Mouse (Mus musculus) limb, embryonic 15.5 days (tissue): ENCODE data around the gene Cep112. TPM values are rescaled to one million over a fixed set of nuclear protein-coding genes. Genes with fewer than 3 reads are reported as not detected.

Experiments used
- ATAC-seq: fragments of 200-750 bp; cut with Nextera tagmentation; 2 replicates; pipeline ENCODE4 v1.8.0; 2017; ENCODE audit warnings: low read depth, moderate TSS enrichment; ENCODE audit not compliant: insufficient number of reproducible peaks, low FRiP score, low TSS enrichment
- H3K27ac ChIP-seq: fragments of 300-500 bp; sonication (generic); 2 replicates; pipeline ENCODE4 v1.5.1; 2015; ENCODE audit warnings: moderate library complexity, mild to moderate bottlenecking, inconsistent platforms
- H3K27me3 ChIP-seq: fragments of 300-500 bp; sonication (generic); 2 replicates; pipeline ENCODE4 v1.6.1; 2015; ENCODE audit warnings: inconsistent platforms
- H3K36me3 ChIP-seq: fragments of 300-500 bp; sonication (generic); 2 replicates; pipeline ENCODE4 v1.6.1; 2015; ENCODE audit warnings: inconsistent platforms
- H3K4me1 ChIP-seq: fragments of 300-500 bp; sonication (generic); 2 replicates; pipeline ENCODE4 v1.6.1; 2015; ENCODE audit warnings: inconsistent platforms
- H3K4me2 ChIP-seq: fragments of 300-500 bp; sonication (generic); 2 replicates; pipeline ENCODE4 v1.6.1; 2015; ENCODE audit warnings: mild to moderate bottlenecking, inconsistent platforms
- H3K4me3 ChIP-seq: fragments of 300-500 bp; sonication (generic); 2 replicates; pipeline ENCODE4 v1.5.1; 2015; ENCODE audit warnings: mild to moderate bottlenecking, inconsistent platforms
- H3K9ac ChIP-seq: fragments of 300-500 bp; sonication (generic); 2 replicates; pipeline ENCODE4 v1.6.1; 2015; ENCODE audit warnings: inconsistent platforms
- H3K9me3 ChIP-seq: fragments of 300-500 bp; sonication (generic); 2 replicates; pipeline ENCODE4 v1.6.1; 2016; ENCODE audit warnings: inconsistent platforms
- WGBS: fragments of 180-500 bp; shearing (Covaris S2); methylation state at CpG from one replicate; pipeline ENCODE4 v1.1.7; 2015; 5-methylcytosine and 5-hydroxymethylcytosine counted together
- polyA plus RNA-seq: library from polyadenylated mRNA; unstranded; fragments of >200 nt; fragmentation: Nextera tagmentation; extraction: Ambion mirVana; gene quantifications from 2 replicates; pipeline ENCODE4 v1.2.1, GENCODE M21; 2015

Gene Cep112
- polyA plus RNA-seq, 1 experiment from 2014 or later, result 15.0 TPM

DNA sequence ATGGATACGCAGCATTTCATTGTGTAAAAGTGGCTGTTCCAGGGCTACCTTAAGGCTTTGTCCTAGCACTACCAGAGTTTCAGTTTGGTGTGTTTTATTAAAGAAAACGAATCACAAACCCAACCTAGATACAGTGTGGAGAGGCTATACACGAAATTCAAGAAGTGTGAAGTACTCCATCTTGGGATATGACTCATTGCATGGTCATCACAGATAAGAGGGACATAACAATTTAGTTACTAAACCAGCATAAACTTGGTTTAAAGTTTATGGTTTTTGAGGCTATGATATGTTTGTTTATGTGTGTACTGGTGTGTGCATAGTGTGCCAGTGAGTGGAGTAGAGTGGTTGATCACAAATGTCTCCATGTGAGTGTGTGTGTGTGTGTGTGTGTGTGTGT lies 34.6 kb downstream of the Cep112 start:
- no peak overlapping the region for H3K4me3 ChIP-seq
- no peaks in the 10 kb centered on the region for H3K9me3 ChIP-seq
- H3K27me3 ChIP-seq, result no peaks in the 10 kb centered on the region
- H3K9ac ChIP-seq, result no peak overlapping the region
- H3K4me1 ChIP-seq, result no peaks in the 10 kb centered on the region
- 0 out of 2 replicates have a peak, but pooled peaks cover 3% of the 10 kb centered on the region for H3K36me3 ChIP-seq
- H3K27ac ChIP-seq, result no peak overlapping the region
- ATAC-seq, result no peak
- H3K4me2 ChIP-seq, result no peak overlapping the region
- 90% methylated on average over 3 of the region's 3 CpGs for WGBS

DNA sequence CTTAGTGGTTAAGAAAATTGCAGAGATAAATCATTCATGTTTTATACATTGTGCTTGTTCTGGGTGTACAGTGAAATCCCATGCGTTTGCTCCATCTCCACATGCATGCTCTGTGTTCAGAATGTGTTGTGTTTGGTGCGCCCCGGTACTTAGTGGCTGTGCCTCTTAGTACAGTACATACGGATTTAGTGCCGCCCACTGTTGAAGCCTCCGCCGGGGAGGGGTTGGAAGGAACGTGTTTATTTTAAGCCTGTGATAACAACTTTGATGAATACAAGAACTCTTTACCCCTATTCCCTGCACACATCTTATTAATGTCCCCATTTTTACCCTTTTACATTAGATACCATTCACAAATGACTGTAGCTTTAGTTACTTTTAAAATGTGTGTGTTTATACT lies 39.1 kb downstream of the Cep112 start:
- Histone ChIP-seq H3K9ac (no peak overlapping the region), H3K4me2 (no peak overlapping the region), H3K4me1 (no peaks in the 10 kb centered on the region), H3K4me3 (no peak overlapping the region), H3K27ac (no peak overlapping the region), H3K27me3 (no peaks in the 10 kb centered on the region), H3K9me3 (no peaks in the 10 kb centered on the region), H3K36me3 (0 out of 2 replicates have a peak, but pooled peaks cover 3% of the 10 kb centered on the region)
- WGBS, result 74% methylated on average over 8 of the region's 8 CpGs
- no peak for ATAC-seq

DNA sequence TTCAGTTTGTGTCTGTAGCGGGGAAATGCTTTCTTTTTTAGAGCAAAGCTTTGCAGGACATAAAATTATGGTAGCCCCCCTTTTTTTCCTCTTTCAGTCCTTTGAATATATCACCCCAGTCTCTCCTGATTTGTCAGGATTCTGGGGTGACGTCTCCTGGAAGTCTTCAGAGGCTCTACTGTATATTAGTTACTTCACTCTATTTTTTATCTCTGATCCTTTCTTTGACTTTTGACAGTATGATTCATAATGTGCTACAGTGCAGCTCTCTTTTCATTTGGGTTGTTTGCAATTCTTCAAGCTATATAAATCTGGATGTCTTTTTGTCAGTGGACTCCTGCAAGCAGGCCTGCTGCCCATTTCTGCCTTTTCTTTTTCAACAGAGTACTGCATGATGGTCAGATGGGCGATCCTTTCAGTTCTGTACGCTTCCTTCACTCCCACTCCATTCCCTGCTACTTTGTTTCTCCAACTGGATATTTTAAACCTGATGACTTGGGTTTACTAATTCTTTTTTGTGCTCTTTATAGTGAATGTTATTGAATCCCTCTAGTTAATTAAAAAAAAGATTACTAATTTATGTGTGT lies 39.8 kb downstream of the Cep112 start:
- WGBS, result 84% methylated on average over 4 of the region's 4 CpGs
- Histone ChIP-seq H3K27ac (no peak overlapping the region), H3K9me3 (no peaks in the 10 kb centered on the region), H3K36me3 (0 out of 2 replicates have a peak, but pooled peaks cover 3% of the 10 kb centered on the region), H3K4me3 (no peak overlapping the region), H3K4me2 (no peak overlapping the region), H3K9ac (no peak overlapping the region), H3K27me3 (no peaks in the 10 kb centered on the region), H3K4me1 (no peaks in the 10 kb centered on the region)
- no peak for ATAC-seq

DNA sequence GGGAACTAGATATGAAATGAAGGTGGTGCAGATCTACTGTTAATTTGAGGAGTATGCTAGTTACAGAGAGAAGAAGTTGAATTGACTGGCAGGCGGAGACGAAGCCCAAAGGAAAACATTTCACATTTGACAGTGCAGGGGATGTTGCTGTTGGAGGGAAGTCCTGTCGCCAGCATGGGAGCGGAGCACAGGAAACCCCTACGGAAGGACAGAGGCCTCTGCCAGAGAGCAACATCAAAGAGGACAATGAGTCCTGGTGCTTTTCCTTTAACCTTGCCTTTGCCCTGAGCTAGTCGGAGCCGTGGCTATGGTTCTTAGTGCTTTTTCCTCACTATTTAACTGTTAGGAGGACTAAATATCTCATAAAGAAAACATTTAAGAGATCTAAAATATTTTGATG lies 50.7 kb downstream of the Cep112 start:
- H3K4me3 ChIP-seq, result no peak overlapping the region
- H3K9ac ChIP-seq, result no peak overlapping the region
- no peak overlapping the region for H3K27ac ChIP-seq
- no peak overlapping the region for H3K4me2 ChIP-seq
- no peaks in the 10 kb centered on the region for H3K9me3 ChIP-seq
- no peaks in the 10 kb centered on the region for H3K4me1 ChIP-seq
- WGBS, result 59% methylated on average over 7 of the region's 7 CpGs
- H3K36me3 ChIP-seq, result 0 out of 2 replicates have a peak, but pooled peaks cover 5% of the 10 kb centered on the region
- ATAC-seq, result no peak
- H3K27me3 ChIP-seq, result no peaks in the 10 kb centered on the region

DNA sequence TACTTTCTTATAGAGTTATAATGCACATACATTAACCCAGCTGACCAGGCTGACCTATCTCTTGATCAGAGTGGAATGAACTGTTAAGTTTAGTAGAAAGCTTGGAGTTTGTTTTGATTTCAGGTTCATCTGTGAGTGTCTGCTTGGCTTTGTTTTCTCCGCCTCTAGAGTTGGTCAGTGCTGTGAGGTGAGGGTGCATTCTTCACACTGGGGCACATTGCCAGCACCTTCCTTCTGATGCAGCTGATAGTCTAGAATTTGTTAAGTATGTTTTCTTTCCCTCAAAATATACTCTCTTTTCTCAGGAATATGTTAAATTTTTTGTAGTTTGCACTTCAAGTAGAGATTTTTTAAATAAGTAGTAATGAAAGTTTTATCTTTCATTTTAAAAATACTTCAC lies 51.2 kb downstream of the Cep112 start:
- H3K36me3 ChIP-seq, result 0 out of 2 replicates have a peak, but pooled peaks cover 5% of the 10 kb centered on the region
- WGBS, result 90% methylated on average over 1 of the region's 1 CpGs
- H3K27ac ChIP-seq, result no peak overlapping the region
- H3K9me3 ChIP-seq, result no peaks in the 10 kb centered on the region
- H3K9ac ChIP-seq, result no peak overlapping the region
- H3K4me3 ChIP-seq, result no peak overlapping the region
- H3K27me3 ChIP-seq, result no peaks in the 10 kb centered on the region
- no peaks in the 10 kb centered on the region for H3K4me1 ChIP-seq
- no peak for ATAC-seq
- H3K4me2 ChIP-seq, result no peak overlapping the region

DNA sequence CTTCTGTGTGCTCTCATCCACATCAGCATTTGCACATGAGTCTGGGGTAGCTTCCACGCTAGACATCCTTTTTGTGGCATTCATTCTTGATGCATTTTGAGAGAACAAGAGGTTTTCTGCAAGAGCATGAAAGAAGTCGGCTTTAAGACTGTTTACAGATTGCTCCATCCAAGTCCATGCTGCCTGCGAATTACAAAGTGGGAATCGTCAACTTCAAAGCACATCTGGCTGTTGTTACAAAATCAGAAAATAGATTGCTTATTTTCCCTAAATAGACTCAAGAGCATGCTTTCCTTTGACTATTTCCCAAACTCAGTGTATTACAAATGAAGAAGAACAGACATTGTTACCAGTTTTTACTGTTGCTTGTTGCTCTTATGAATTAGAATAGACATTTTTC lies 59.0 kb downstream of the Cep112 start:
- no peaks in the 10 kb centered on the region for H3K27me3 ChIP-seq
- H3K4me3 ChIP-seq, result no peak overlapping the region
- no peaks in the 10 kb centered on the region for H3K36me3 ChIP-seq
- no peak overlapping the region for H3K9ac ChIP-seq
- H3K4me1 ChIP-seq, result no peaks in the 10 kb centered on the region
- 40% methylated on average over 4 of the region's 4 CpGs for WGBS
- no peak for ATAC-seq
- no peak overlapping the region for H3K27ac ChIP-seq
- no peaks in the 10 kb centered on the region for H3K9me3 ChIP-seq
- no peak overlapping the region for H3K4me2 ChIP-seq

DNA sequence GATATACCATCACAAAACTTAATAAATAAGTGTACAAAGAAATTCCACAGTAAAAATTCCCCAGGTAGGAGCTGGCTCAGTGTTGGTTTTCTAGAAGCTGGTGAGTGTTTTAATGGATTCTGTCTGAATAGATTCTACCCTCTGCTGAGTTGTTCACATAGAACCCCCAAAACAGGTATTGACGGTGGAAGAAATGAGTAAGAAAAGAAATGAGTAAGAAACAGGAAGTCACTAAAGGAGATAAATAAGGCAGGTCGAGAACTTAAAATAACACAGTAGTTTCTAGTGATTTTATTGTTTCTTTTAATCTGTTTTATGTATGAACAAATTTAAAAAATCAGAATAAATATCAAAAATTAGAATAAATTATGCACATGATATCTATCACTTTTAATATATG lies 63.3 kb downstream of the Cep112 start:
- H3K4me3 ChIP-seq, result no peak overlapping the region
- H3K27ac ChIP-seq, result no peak overlapping the region
- no peaks in the 10 kb centered on the region for H3K27me3 ChIP-seq
- H3K4me2 ChIP-seq, result no peak overlapping the region
- no peaks in the 10 kb centered on the region for H3K4me1 ChIP-seq
- WGBS, result 74% methylated on average over 2 of the region's 2 CpGs
- no peaks in the 10 kb centered on the region for H3K9me3 ChIP-seq
- H3K36me3 ChIP-seq, result no peaks in the 10 kb centered on the region
- no peak for ATAC-seq
- no peak overlapping the region for H3K9ac ChIP-seq

DNA sequence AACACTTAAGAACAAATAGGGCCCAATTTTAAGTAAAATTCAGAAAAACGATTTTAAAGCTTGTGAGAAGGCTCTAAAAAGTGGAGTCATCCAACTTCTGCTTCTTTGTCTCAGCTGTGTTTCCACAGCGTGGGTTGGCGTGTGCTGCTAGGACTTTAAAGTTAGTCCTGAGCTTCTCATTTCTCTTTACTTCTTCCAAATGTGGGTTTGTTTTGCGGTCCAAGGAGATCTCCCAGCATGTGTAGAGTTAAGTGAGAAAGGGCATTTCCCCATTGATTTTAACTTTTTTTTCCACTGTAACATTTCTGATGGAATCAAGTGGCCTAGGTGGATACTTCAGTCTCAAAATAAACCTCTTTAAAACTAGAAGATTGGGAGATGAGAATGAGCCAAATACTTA lies 64.9 kb downstream of the Cep112 start:
- no peaks in the 10 kb centered on the region for H3K4me1 ChIP-seq

DNA sequence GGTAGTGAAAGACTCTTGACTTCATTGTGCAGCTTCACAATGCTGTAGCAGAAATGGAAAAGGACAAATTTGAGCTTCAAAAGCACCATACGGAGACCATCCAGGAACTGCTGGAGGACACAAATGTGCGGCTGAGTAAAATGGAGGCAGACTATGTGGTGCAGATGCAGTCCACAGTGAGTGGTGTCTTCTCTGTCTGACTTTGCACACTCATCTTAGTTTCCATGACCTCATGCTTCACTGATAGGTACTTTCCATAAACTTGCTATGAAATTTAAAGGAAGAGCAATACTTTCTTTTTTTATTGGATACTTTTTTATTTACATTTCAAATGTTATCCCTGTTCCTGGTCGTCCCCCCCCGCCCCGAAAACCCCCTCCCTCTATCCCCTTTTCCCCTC lies 83.2 kb downstream of the Cep112 start:
- H3K9ac ChIP-seq, result no peak overlapping the region
- no peaks in the 10 kb centered on the region for H3K36me3 ChIP-seq
- H3K27ac ChIP-seq, result no peak overlapping the region
- no peaks in the 10 kb centered on the region for H3K27me3 ChIP-seq
- WGBS, result 91% methylated on average over 5 of the region's 5 CpGs
- H3K4me3 ChIP-seq, result no peak overlapping the region
- ATAC-seq, result no peak
- no peak overlapping the region for H3K4me2 ChIP-seq
- no peaks in the 10 kb centered on the region for H3K4me1 ChIP-seq
- H3K9me3 ChIP-seq, result no peaks in the 10 kb centered on the region

More for the DNA sequence above, 64.9 kb downstream of the Cep112 start:
- no peak overlapping the region for H3K4me3 ChIP-seq
- no peaks in the 10 kb centered on the region for H3K9me3 ChIP-seq
- ATAC-seq, result no peak
- no peaks in the 10 kb centered on the region for H3K27me3 ChIP-seq
- no peak overlapping the region for H3K4me2 ChIP-seq
- no peaks in the 10 kb centered on the region for H3K36me3 ChIP-seq
- H3K27ac ChIP-seq, result no peak overlapping the region
- no peak overlapping the region for H3K9ac ChIP-seq
- 71% methylated on average over 4 of the region's 4 CpGs for WGBS

DNA sequence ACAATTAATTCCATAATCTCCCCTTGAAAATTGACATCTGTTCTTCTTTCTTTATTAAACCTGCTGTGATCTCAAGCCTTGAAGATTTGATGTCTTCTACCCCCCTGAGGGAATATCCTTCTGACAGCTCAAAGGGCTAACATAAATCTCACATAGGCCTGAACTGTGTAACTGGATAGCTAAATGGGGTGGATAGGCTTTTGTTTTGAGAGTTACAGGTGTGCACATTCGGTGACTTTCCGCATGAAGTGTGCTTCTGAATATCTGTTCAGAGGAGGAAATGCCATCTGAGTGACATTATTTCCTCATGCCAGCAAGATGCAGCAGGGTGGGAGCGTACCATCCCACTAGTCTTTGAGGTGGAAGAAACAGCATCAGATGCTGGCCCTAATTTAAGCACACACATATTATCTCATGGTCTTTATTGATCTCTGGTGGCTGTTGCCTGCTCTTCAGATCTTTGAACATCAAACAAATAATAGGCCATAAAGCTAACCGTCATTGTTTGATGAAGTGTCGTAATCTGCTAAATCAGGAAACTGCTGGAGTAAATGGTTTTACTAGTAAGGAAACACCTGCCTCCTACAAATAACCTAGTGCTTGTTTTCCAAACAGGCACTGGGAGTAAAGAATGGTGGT lies 102.9 kb downstream of the Cep112 start:
- no peak overlapping the region for H3K4me2 ChIP-seq
- ATAC-seq, result no peak
- 21% methylated on average over 5 of the region's 5 CpGs for WGBS

DNA sequence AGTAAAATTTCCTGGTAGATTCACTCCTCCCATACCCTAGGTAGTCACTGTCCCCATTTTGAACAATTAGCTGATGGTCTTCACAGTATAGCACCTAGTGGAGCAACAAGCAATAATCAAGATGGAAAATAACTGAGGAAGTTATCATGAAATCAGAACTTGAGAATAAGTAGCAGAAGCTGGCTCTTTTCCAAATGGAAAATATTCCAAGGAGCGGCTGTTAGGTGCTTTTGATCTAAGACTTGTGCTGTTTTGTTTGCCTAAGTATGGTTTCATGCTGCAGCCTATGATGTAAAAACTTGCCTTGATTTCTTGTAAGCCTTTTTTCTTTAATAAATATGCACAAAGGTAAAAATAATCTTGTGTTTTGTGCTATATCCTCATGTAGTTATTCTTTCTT lies 107.9 kb downstream of the Cep112 start:
- WGBS, result 37% methylated on average over 1 of the region's 1 CpGs
- H3K27me3 ChIP-seq, result no peaks in the 10 kb centered on the region
- no peak for ATAC-seq
- H3K4me1 ChIP-seq, result no peaks in the 10 kb centered on the region
- no peak overlapping the region for H3K4me2 ChIP-seq
- no peak overlapping the region for H3K27ac ChIP-seq
- H3K36me3 ChIP-seq, result no peaks in the 10 kb centered on the region; the same call in 1 of the 2 replicates
- H3K9ac ChIP-seq, result no peak overlapping the region
- H3K4me3 ChIP-seq, result no peak overlapping the region
- no peaks in the 10 kb centered on the region for H3K9me3 ChIP-seq

More for the DNA sequence above, 102.9 kb downstream of the Cep112 start:
- Histone ChIP-seq H3K9ac (no peak overlapping the region), H3K36me3 (no peaks in the 10 kb centered on the region; the same call in 1 of the 2 replicates), H3K9me3 (no peaks in the 10 kb centered on the region), H3K4me3 (no peak overlapping the region), H3K4me1 (no peaks in the 10 kb centered on the region), H3K27ac (no peak overlapping the region), H3K27me3 (no peaks in the 10 kb centered on the region)

DNA sequence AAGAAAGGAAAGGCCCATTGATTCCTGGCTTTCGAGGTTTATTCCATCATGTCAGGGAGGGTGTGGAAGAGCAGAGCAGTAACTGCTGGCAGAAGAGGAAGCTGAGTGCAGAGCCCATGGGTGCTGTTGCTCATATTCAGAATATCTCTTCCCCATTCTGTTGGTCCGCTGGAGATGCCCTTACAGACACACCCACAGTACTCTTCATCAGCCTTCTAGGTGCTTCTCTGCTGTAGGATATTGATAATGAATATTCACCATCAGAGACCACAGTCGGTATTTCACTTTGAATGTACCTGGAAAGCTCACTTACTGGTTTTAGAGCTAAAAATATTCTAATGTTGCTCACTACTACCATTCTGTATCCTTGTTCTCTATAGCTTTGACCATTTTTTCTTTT lies 109.0 kb downstream of the Cep112 start:
- H3K4me2 ChIP-seq, result no peak overlapping the region
- no peak overlapping the region for H3K9ac ChIP-seq
- ATAC-seq, result no peak
- WGBS, result 93% methylated on average over 3 of the region's 3 CpGs
- no peaks in the 10 kb centered on the region for H3K27me3 ChIP-seq
- no peaks in the 10 kb centered on the region for H3K4me1 ChIP-seq
- H3K4me3 ChIP-seq, result no peak overlapping the region
- no peaks in the 10 kb centered on the region; the same call in 1 of the 2 replicates for H3K36me3 ChIP-seq
- no peaks in the 10 kb centered on the region for H3K9me3 ChIP-seq
- no peak overlapping the region for H3K27ac ChIP-seq
